Mouse (Mus musculus): ENCODE results near the gene Clstn1.

Clstn1 gene

DNA sequence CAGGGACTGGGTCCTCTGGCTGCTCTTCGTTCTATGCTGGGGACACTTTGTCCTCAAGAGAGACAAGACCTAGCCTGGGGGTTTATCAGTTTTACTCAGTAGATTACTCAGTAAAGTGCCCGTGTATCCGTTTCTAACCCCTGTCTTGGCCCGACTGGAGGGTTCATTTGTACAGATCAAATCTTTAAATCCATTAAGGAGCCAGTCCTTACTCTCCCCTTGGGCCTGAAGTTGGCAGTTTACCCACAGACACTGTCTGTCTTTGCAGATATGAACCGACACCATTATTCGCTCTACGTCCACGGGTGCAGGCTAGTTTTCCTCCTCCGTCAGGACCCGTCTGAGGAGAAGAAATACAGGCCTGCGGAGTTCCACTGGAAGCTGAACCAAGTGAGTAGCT lies 48.7 kb downstream of the Clstn1 start:
- no peak for DNase-seq (ENCODE audit: extremely low read depth, low read depth)

DNA sequence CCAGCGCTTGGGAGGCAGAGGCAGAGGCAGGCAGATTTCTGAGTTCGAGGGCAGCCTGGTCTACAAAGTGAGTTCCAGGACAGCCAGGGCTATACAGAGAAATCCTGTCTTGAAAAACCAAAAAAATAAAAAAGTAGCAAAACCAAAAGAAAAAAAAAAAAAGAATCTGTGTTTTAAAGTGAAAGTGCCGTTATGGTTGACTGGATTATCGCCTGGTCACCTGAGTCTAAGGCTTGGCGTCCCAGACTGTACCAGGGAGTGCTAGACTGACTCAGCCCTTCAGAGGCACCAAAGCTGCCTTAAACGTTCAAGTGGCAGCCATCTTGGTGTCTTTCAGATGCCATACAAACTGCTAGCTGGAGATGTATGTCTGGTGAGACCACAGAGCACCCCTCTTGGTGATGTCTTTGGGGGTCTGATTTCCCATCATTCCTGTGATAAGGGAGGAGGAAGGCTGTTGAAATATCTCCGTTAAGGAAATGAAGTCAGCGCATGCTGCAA lies 49.7 kb downstream of the Clstn1 start:
- no peak for DNase-seq (ENCODE audit: extremely low read depth, low read depth)

DNA sequence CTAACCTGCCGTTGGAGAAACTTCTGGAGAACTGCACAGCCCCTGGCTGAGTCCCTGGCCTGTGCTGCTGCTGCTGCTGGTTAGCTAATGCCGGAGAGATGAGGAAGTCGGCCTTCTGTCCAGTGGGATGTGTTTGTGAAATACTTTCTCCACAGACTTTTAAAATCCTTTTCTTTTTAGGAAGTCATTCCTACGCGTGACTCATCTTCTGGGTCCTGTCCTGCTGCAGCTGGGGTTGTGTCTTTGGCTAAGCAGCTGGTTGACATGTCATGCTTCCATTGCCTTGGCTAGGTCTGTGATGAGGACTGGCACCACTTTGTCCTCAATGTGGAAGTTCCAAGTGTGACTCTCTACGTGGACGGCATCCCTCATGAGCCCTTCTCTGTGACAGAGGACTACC lies 51.7 kb downstream of the Clstn1 start:
- no peak for DNase-seq (ENCODE audit: extremely low read depth, low read depth)

DNA sequence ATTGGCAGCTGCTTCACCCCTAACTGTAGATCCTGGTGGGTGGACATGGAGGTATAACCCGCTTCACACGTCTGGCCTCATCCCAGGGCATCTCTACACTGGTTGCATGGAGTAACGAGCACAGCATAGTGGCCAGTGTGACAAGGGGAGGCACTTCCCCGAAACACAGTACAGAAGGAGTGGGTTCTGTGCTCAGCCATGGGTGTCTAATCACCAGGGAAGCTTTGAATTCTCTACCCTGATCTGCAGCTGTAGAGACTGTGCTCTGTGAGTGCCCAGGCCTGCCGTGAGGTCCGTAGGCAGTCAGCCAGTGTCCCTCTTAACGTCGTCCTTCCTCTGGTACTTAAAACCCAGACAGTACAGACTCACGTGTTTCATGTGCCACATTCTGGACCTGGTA lies 54.6 kb downstream of the Clstn1 start:
- no peak for DNase-seq (ENCODE audit: extremely low read depth, low read depth)

DNA sequence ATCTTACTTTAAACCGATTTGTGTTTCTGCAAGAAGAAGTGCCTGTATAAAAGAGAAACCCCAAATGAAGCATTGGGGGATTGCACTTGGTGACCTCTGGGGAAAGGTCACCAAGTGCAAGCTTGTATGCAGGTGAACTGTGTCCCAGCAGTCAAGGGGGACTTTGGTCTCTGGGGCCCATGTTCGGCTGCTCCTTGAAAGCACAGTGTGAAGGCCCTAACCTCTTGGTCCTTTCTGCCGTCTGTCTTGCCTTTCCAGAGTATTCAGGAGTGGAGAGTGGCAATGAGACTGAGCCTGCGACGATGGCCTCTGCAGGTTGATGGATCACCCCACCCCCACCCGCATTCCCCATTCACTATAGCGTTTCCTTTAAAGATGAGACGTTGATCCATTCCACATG lies 55.1 kb downstream of the Clstn1 start:
- DNase-seq (ENCODE audit: extremely low read depth, low read depth) = no peak

DNA sequence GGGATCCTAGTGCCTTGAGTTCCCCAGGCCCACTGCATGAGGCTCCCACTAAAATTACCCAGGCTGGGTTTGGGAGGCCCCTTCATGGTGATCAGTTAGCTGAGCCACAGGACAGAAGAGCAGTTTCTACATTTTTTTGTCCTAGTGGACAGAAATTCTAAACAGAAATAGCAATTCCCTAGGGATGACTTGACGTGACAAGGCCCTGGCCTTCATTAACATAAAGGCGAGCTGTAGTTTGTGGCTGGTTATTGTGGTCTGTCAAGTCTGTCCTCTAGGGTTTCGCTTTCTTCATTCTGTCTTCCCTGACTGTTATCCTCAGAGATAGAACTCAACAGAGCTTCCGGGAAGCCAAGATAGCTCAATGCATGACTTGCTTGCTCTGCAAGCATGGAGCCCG lies 55.7 kb downstream of the Clstn1 start:
- no peak for DNase-seq (ENCODE audit: extremely low read depth, low read depth)

DNA sequence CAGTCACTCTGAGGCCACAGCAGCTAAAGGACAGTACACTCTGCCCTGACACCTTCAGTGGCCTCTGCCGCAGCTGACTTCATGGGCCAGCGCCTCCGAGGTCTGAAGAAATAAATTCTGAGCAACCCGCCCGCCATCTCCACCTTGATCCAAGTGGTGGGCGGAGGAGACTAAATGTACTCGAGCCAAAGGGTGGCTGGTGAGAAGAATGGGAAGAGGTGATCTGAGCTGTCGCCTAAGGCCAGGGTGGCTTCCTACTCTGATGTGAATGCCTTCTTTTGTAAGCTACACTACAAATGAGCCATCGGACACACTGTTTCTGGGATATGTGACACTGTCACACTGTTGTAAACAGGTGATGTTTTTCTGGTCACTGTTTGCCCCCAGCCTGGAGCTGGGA lies 59.5 kb downstream of the Clstn1 start:
- no peak for DNase-seq (ENCODE audit: extremely low read depth, low read depth)

DNA sequence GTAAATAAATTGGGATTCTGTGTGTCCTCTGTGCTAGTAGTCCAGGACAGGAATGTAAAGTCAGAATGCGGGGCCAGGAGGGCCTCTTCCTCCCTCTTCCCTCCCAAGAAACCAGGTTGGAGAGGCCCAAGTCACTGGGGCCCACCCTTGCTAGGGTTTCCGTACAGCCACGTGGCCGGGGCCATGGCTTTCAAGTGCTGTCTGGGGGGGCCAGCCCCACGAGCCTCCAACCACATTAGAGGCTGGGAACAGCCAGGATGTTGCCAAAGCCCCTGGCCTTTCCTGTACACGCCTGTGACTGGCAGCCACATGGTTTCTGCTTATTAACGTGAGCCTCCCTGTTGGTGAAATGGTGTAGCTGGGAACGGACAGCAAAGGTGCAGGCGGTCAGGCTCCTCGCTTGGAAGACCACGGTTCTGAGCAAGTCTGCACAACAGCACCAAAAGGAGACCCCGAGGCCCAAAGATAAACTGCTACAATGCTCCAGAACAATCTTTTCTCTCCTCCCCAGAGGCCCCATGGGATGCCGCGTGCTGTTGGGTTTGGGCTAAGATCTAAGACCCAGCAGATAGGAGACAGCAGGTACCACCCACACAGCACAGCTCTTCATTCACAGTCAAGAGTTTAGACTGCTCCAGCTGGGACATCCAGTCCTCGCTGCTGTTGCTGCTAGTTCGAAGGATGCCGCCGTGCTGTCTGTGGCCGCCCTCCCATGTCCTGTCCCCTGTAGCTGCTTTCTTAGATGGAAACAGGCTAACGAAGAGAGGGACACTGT lies 62.0 kb downstream of the Clstn1 start:
- DNase-seq (ENCODE audit: extremely low read depth, low read depth) = no peak

DNA sequence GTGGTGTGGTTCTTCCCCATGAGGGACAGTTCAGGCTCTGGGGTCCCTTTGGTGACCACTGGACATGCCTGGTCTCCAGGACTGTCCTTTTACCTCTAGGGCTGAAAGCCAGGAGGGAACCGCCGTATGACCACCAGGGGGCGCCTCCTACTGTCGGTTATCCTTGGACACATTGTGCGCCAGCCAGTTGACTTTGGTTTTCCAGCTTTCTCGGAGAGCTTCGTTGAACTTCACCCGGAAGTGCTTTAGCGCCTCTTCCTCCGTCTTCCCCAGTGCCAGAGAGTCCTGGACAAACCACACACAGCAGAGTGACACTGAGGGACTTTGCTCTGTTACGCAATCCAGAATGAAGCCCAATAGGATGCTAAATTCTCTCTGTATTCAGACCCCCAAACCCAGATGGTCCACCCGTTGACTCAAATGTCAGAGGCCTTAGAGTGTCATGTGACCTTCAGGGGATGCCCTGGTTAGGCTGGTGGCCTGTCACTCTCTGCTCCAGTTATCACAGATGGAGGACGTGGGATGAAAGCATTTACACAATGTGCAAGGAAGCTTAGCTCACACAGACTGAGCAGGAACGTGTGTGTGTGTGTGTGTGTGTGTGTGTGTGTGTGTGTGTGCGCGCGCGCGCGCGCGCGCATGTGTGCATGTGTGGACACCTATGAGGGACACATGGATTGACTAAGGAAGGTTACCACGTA lies 64.4 kb downstream of the Clstn1 start:
- DNase-seq (ENCODE audit: extremely low read depth, low read depth) = no peak

DNA sequence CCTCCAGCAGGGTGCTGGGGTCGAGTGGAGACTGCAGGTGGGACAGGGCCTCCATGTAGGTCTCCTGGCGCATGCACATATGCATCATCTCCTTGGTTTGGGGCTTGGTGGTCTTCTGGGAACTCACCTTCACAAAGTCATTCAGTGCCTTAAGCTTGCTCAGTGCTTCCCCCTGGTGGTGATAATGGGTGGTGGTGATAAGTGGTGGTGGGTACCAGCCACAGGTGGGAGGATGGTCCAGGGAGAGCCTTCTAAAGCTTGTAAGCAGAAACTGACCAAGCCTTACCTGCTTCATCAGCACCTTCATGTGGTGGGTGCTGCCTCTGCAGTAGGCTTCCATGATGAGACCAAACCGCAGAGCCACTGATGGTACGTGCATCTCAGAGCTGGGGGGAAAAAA lies 68.0 kb downstream of the Clstn1 start:
- DNase-seq (ENCODE audit: extremely low read depth, low read depth) = no peak

DNA sequence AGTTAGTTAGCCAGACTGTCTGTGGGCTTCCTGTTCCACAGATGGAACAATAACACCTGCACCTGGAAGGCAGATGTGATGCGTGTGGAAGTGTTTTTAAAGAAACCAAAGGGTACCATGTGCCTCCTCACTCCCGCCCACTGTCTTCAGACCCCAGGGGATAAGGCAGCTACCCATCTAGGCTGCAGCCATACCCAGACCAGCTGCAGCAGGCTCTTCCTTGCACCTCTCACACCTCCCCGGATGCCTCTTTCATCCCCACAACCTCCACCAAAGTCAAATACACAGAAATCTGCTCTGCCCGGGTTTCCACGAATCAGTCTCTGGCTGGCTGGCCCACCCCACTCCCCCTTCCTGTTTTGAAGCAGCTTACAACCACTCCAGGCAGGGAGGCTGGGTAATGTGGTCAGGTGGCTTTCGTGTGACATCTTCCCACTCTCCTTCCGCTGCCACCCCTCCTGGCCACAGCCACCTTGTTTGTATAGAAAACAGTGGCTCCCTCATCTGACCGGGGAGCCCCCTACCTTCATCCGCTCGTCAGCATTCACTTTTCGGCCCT lies 71.7 kb downstream of the Clstn1 start:
- DNase-seq (ENCODE audit: extremely low read depth, low read depth) = no peak

DNA sequence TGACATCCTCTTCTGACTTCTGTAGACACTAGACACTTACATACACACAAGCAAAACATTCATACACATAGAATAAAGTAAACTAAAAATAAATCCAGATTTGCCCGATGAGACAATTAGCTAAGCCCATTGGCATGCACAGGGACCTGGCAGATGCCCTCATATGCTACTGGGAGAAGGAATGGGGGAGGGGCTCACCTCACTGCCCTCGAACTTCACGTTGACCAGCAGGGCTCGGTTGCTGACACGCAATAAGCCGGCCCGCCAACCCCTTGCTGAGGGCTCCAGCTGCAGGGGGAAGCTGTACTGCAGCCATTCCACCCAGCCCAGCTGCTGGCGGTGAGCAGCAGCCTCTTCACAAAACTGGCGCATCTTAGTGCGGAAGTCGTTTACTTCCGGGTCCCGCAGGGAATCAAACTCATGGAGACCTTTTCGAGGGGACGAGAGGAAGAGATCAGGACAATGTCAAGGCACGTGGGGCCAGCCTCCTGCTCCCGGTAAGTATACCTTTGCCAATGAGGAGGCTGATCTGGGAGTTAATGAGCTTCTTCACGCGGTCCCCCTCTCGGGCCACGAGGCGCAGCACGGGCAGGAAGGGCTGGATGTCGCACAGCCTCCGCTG lies 73.3 kb downstream of the Clstn1 start:
- no peak for DNase-seq (ENCODE audit: extremely low read depth, low read depth)

DNA sequence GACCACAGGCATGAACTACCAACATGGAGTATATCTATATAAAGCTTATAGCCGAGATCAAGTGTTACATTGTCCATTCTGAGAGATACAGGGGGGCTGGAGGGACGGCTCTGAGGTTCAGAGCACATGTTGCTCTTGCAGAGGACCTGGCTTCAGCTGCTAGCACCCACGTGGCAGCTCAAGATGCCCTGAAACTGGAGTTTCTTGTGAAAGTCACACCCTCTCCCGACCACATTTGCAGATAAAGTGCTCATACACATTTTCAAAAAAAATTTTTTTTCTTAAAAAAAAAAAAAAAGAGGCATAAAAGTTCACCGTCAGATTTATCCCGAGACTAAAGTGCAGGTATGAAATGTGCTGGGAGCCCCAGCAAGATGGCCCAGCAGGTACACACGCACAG lies 74.3 kb downstream of the Clstn1 start:
- DNase-seq (ENCODE audit: extremely low read depth, low read depth) = peak; percentile 62

DNA sequence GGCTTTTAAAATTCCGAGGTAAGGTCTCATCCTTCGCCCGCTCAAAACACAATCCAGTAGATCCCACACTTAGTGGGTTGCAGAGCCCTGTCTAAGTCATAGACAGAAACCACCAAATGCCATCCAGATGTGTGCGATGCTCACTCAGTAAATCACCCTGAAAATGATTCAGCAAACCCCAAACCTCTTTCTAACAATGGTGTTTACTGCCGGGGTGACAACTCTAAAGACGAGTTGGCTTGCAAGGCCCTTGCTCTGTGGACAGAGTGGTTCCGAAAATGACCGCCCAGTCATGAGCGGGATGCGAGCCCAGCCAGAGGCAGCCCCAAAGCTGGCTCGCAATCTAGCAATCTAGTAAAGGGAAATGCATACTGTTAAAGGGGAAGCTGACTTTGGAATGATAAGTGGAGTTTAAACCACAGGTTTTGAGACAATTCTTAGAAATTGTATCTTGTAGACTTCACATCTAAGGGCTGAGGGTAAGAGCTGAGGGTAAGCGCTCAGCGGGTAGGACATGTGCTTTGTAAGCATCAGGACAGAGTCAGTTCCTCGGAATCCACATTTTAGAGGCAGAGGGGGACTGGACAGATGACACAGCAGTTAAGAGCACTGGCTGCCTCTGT lies 75.8 kb downstream of the Clstn1 start:
- peak; percentile 96 for DNase-seq (ENCODE audit: extremely low read depth, low read depth)

DNA sequence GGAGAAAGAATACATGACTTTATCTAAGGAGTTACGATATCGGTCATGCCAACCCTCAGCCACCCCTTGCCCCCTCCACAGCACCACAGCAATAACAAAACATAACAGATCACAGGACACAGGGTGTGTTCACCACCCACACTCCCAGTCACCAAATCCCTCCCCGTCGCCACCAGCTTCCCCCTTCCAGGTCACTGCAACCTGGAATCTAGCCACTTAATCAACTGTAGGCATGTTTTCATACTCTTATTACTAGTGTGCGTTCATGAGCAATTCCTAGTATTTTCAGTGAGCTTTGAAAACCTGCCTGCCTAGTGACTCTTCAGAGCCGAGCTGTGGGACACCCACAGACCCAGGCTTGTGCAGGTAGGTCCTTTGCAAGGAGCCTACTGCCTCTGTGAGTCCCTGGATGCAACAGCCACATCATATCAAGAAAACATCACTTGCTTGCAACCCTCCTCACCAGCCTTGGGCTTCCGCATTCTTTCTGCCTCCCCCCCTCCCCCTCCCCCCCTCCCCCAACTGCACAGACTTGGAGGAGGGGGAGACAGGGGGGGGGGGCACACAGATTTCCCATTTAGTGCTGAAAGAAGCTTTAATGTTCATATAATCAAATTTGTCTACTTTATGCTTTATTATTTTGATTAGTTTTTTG lies 77.7 kb downstream of the Clstn1 start:
- DNase-seq (ENCODE audit: extremely low read depth, low read depth) = no peak

DNA sequence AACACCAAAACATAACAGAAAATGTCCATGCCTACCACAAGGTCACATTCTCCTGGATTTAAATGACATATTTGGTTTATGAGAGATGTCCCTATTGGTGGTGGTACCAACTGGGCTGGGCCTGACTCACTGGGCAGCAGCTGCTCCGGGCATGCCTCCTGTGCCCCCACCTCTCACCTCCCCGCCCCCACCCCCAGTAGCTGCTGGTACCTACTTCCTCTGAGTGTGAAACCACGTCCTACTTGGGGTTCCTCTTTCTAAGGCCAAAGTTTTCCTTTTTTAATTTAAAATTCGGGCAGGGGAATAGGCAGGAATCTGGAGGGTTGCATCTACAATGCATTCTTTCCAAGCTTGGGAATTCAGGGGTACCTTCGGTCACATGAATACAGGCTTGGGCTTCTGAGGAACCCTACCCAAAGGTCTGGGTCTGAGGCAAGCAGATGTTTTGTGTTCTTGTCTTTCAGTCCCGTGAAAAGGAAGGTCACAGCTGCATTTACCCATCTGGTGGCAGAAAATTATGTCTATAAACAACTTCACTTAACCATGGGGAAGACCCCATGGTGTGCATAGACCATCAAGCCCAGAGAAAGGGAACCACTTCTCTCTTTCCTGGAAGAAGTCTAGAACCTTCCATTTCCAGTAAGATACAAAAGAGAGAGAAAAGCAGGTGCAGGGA lies 78.9 kb downstream of the Clstn1 start:
- DNase-seq (ENCODE audit: extremely low read depth, low read depth) = no peak

DNA sequence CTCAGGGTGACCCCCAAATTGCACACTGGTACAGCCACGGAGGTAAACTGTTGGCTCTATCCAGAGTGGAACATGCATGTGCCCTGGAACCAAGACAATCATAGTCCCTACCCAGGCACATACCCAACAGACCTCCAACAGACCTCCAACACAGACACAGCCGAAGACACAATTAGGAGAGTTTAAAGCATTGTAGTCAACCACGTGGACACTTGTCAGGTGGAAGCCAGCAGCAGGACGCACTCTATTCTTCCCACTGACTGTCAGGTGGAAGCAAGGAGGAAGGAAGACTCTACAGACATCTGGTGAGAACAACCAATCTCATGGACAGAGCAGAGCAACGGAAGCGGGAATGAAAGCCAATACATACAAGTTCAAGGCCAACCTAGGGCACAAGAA lies 79.4 kb downstream of the Clstn1 start:
- DNase-seq (ENCODE audit: extremely low read depth, low read depth) = no peak

DNA sequence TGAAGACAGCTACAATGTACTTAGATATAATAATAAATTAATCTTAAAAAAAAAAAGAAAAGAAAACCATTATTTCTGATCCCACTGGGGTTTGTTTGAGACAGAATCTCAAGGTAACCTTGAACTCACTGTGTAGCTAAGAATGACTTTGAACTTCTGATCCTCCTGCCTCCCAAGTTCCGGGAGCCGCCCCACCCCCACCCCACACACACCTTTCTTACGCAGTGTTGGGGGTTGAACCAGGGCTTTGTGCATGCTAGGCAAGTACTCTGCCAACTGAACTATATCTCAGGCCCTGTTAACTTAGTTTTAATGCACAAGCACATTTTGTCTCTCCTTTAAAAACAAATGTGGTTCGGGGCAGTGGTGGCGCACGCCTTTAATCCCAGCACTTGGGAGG lies 84.9 kb downstream of the Clstn1 start:
- DNase-seq (ENCODE audit: extremely low read depth, low read depth) = no peak

DNA sequence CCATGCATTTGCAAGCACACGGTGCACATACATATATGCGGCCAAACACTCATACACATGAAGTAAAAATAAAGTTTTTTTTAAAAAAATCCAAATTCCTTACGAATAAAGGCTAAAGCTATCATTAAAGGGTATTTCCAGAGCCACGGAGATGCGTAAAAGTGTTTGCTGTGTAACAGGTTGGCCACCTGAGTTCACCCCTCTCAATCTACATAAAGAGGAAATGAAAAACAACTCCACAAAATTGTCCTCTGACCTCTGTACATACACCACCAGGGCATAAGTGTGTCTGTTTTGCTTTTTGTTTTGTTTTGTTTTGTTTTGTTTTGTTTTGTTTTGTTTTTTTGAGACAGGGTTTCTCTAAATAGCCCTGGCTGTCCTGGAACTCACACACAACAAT lies 86.5 kb downstream of the Clstn1 start:
- DNase-seq (ENCODE audit: extremely low read depth, low read depth) = no peak

DNA sequence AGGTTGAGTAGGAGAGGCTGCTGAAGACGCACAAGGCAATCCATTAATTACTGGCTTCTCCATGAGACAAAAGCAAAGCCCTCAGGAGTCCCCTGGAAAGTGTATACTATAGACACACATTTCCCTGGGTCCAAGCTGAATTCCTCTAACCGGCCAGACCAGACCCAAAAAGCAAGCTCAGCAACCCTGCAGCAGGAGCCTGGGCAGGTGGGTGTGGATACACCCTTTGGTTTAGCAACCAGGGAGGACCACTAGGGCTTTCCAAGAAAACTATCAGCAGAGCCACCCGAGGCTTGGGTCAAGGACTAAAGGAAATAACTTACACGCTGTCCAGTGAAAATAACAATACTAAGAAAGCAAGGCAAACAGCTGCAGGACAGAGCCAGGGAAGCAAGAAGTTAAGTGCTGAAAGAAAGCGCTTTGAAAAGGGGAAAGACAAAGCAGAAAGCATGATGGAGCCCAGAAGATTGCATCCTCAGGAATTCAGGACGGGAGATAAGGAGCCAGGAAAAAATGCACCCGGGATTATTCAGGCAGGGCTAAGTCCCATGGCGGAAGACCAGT lies 88.6 kb downstream of the Clstn1 start:
- DNase-seq (ENCODE audit: extremely low read depth, low read depth) = no peak

Measured in MEL-GATA-1-ER (cell line).